Mouse (Mus musculus): ENCODE measurements around the gene Ywhaq. TPM values are rescaled to one million over a fixed set of nuclear protein-coding genes. Genes with fewer than 3 reads are reported as not detected.

Gene Ywhaq
- 365 and 366 TPM in 2 replicates for polyA plus RNA-seq (2015; fragmentation: Nextera tagmentation; extraction: Ambion mirVana)

- H3K9me3 ChIP-seq (replicated peaks) = no peaks in the 10 kb centered on the region
- H3K27me3 ChIP-seq = no peaks in the 10 kb centered on the region
- H3K4me2 ChIP-seq = peak within 1 kb of the TSS; percentile 80
- H3K4me3 ChIP-seq = peak within 1 kb of the TSS; percentile 79
- peaks cover 19% of the 10 kb centered on the region for H3K36me3 ChIP-seq
- WGBS = under 1% methylated on average over 98 of the region's 103 CpGs
- H3K27ac ChIP-seq = peak within 1 kb of the TSS; percentile 100
- peak within 1 kb of the TSS; percentile 96 for H3K9ac ChIP-seq
- ATAC-seq (replicated peaks; ENCODE audit: insufficient number of reproducible peaks, insufficient read depth, low FRiP score, low read depth) = peak; percentile 99
- peaks cover 31% of the 10 kb centered on the region for H3K4me1 ChIP-seq (replicated peaks)
These were observed at the start of gene Ywhaq for GRCm38 (mm10) chr12:21417100-21418070. Gene Ywhaq, minus strand, starts transcription at chr12:21417637.

DNA sequence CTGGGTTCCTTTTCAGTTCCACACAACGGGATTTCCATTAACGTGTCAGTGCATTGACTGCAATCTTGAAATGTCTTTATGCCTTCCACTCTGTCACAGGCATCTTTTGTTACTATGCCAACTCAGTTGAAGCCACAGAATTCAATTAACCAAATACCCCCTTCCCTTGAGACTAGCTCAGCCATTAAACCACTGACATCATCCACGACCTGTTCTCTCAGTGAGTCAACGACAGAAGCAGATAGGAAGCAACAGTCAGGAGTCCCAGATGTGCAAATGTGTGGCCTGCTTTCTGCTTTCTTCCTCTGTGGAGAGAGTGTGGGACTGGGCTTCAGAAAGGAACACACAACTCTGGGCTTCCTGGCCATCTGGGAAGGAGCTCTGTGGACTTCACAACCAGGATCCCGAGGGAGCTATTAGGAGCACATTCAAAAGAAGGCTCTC, 46.0 kb upstream of the Ywhaq start:
- no peak; the same call in 1 of the 2 replicates for ATAC-seq (replicated peaks; ENCODE audit: insufficient number of reproducible peaks, insufficient read depth, low FRiP score, low read depth)
- H3K27ac ChIP-seq = no peak overlapping the region
- no peak overlapping the region for H3K9ac ChIP-seq
- H3K9me3 ChIP-seq (replicated peaks) = no peaks in the 10 kb centered on the region
- 47% methylated on average over 5 of the region's 5 CpGs for WGBS
- no peaks in the 10 kb centered on the region for H3K4me1 ChIP-seq (replicated peaks)
- no peak overlapping the region for H3K4me3 ChIP-seq
- no peaks in the 10 kb centered on the region for H3K27me3 ChIP-seq
- H3K36me3 ChIP-seq = no peaks in the 10 kb centered on the region
- H3K4me2 ChIP-seq = no peak overlapping the region

GRCm38 (mm10) chr12:21462658-21463057, 45.2 kb upstream of the Ywhaq start:
- Histone ChIP-seq H3K9me3 (replicated peaks) (no peaks in the 10 kb centered on the region), H3K4me2 (no peak overlapping the region), H3K4me1 (replicated peaks) (no peaks in the 10 kb centered on the region), H3K4me3 (no peak overlapping the region), H3K27ac (no peak overlapping the region), H3K36me3 (no peaks in the 10 kb centered on the region), H3K27me3 (no peaks in the 10 kb centered on the region), H3K9ac (no peak overlapping the region)
- no peak for ATAC-seq (replicated peaks; ENCODE audit: insufficient number of reproducible peaks, insufficient read depth, low FRiP score, low read depth)
- 75% methylated on average over 3 of the region's 3 CpGs for WGBS

GRCm38 (mm10) chr12:21459681-21460080, 42.2 kb upstream of the Ywhaq start:
- H3K4me2 ChIP-seq = no peak overlapping the region
- H3K4me3 ChIP-seq = no peak overlapping the region
- H3K9ac ChIP-seq = no peak overlapping the region
- WGBS = 77% methylated on average over 4 of the region's 4 CpGs
- no peaks in the 10 kb centered on the region for H3K36me3 ChIP-seq
- no peaks in the 10 kb centered on the region for H3K4me1 ChIP-seq (replicated peaks)
- no peak overlapping the region for H3K27ac ChIP-seq
- no peak for ATAC-seq (replicated peaks; ENCODE audit: insufficient number of reproducible peaks, insufficient read depth, low FRiP score, low read depth)
- no peaks in the 10 kb centered on the region for H3K9me3 ChIP-seq (replicated peaks)
- no peaks in the 10 kb centered on the region for H3K27me3 ChIP-seq

DNA sequence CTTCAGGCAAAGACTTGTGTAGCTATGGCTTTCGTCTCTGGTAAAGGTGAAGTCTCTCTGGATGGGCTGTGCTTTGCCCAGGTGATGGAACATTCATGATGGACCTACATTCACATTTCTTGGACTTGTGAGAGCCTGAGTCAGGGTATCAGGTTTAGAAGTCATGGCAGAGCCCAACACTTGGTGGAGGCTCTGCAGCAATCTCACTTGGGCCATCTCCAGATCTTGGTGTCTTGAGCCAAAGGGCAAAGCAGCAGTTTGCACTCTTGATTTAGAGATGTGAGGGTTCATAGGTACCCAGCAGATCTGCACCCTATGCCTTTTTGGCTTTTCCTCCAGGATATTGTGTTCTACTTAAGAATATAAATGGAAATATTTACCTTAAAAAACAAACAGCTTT, 38.6 kb upstream of the Ywhaq start:
- Histone ChIP-seq H3K27ac (no peak overlapping the region), H3K9me3 (replicated peaks) (no peaks in the 10 kb centered on the region), H3K27me3 (no peaks in the 10 kb centered on the region), H3K36me3 (no peaks in the 10 kb centered on the region), H3K4me3 (no peak overlapping the region), H3K4me1 (replicated peaks) (no peaks in the 10 kb centered on the region), H3K9ac (no peak overlapping the region), H3K4me2 (no peak overlapping the region)
- WGBS = 95% methylated on average over 1 of the region's 1 CpGs
- no peak for ATAC-seq (replicated peaks; ENCODE audit: insufficient number of reproducible peaks, insufficient read depth, low FRiP score, low read depth)

DNA sequence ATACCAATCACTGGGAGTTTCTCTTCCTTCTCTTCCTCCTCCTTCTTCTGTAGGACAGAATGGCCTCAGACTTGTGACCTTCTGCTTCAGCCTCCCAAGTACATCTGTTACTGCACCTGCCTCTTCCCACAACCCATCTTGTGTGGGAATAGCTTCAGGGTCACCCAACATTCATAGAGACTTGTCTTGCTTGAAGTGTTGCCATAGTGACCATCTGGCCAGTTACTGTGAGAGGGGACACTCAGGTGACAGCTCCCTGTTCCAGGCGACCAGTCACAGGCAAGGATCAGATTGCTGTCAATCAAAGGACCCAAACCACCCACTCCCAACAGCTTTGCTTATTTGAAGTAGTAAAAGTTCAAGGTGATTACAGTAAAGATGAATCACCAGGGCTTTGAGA, 34.3 kb upstream of the Ywhaq start:
- ATAC-seq (replicated peaks; ENCODE audit: insufficient number of reproducible peaks, insufficient read depth, low FRiP score, low read depth) = no peak
- 30% methylated on average over 1 of the region's 1 CpGs for WGBS
- Histone ChIP-seq H3K36me3 (no peaks in the 10 kb centered on the region), H3K9ac (no peak overlapping the region), H3K4me1 (replicated peaks) (0 out of 2 replicates have a peak, but pooled peaks cover 3% of the 10 kb centered on the region), H3K27ac (no peak overlapping the region), H3K4me3 (no peak overlapping the region), H3K27me3 (no peaks in the 10 kb centered on the region), H3K9me3 (replicated peaks) (no peaks in the 10 kb centered on the region), H3K4me2 (no peak overlapping the region)

DNA sequence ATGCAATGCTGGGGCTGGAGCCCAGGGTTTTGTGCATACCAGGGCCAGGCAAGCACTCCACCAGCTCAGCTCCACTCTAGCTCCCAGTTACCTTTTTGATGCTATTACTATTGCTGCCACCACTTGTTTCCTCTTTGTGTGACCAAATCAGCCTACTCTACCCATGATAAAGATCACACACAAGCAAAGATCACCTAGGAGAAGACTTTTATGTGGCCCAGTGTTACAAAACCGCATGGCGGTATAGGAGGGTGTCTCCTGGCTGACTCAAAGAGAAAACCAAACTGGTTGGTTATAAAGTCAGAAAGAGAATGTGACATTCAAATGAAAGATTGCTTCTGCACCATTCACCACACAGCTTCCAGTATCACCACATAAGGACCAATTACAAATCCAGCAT, 33.9 kb upstream of the Ywhaq start:
- no peak for ATAC-seq (replicated peaks; ENCODE audit: insufficient number of reproducible peaks, insufficient read depth, low FRiP score, low read depth)
- H3K27me3 ChIP-seq = no peaks in the 10 kb centered on the region
- H3K9ac ChIP-seq = no peak overlapping the region
- H3K4me1 ChIP-seq (replicated peaks) = 0 out of 2 replicates have a peak, but pooled peaks cover 3% of the 10 kb centered on the region
- H3K4me3 ChIP-seq = no peak overlapping the region
- H3K27ac ChIP-seq = no peak overlapping the region
- WGBS = 92% methylated on average over 2 of the region's 2 CpGs
- no peak overlapping the region for H3K4me2 ChIP-seq
- no peaks in the 10 kb centered on the region for H3K9me3 ChIP-seq (replicated peaks)
- H3K36me3 ChIP-seq = no peaks in the 10 kb centered on the region

DNA sequence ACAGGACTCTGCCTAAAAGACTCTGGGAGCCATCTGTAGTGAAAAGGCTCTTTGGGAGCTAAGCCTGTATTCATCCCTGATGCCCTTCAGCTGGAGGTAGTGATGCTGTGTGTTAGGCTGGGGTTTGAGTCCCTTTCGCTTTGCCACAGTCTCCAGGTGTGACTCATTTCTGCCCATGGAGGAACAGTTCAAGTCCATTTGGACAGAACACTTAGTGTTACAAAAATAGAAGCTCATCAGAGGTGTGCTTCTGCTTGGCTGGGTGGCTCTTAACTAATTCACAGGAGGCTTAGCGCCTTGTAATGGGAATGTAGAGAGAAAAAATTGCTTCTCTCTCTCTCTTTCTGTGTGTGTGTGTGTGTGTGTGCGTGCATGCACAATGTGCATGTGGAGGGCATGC, 26.3 kb upstream of the Ywhaq start:
- Histone ChIP-seq H3K4me1 (replicated peaks) (0 out of 2 replicates have a peak, but pooled peaks cover 3% of the 10 kb centered on the region), H3K4me2 (no peak overlapping the region), H3K9ac (no peak overlapping the region), H3K27me3 (no peaks in the 10 kb centered on the region), H3K4me3 (no peak overlapping the region), H3K36me3 (no peaks in the 10 kb centered on the region), H3K27ac (no peak overlapping the region), H3K9me3 (replicated peaks) (no peaks in the 10 kb centered on the region)
- ATAC-seq (replicated peaks; ENCODE audit: insufficient number of reproducible peaks, insufficient read depth, low FRiP score, low read depth) = no peak
- WGBS = 72% methylated on average over 3 of the region's 3 CpGs

GRCm38 (mm10) chr12:21441870-21442269, 24.4 kb upstream of the Ywhaq start:
- WGBS = 87% methylated on average over 1 of the region's 1 CpGs
- Histone ChIP-seq H3K27ac (no peak overlapping the region), H3K4me3 (no peak overlapping the region), H3K4me2 (no peak overlapping the region), H3K9ac (no peak overlapping the region), H3K4me1 (replicated peaks) (0 out of 2 replicates have a peak, but pooled peaks cover under 1% of the 10 kb centered on the region), H3K9me3 (replicated peaks) (no peaks in the 10 kb centered on the region), H3K27me3 (no peaks in the 10 kb centered on the region), H3K36me3 (no peaks in the 10 kb centered on the region)
- ATAC-seq (replicated peaks; ENCODE audit: insufficient number of reproducible peaks, insufficient read depth, low FRiP score, low read depth) = no peak

DNA sequence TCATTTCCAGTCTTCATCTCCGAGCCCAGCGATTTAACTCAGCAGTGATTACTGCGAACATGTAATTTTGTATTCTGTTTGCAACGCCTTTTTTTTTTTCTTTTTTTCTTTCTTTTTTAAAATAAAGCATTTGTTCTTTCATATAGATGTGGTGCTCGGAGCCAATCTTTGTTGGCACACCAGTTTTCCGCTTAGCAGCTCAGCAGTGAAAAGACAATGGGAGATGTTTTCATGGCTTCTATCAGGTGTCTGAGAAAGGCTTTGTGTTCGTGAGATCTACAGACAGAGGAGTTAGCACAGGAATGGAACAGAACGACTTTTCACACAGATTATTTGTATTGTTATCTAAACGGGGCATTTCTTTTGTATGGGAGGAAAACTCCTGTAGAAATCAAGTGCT, 22.0 kb upstream of the Ywhaq start:
- Histone ChIP-seq H3K9ac (no peak overlapping the region), H3K36me3 (no peaks in the 10 kb centered on the region), H3K4me3 (no peak overlapping the region), H3K27me3 (no peaks in the 10 kb centered on the region), H3K9me3 (replicated peaks) (no peaks in the 10 kb centered on the region), H3K4me1 (replicated peaks) (no peaks in the 10 kb centered on the region), H3K4me2 (no peak overlapping the region), H3K27ac (no peak overlapping the region)
- ATAC-seq (replicated peaks; ENCODE audit: insufficient number of reproducible peaks, insufficient read depth, low FRiP score, low read depth) = no peak
- 60% methylated on average over 9 of the region's 9 CpGs for WGBS

DNA sequence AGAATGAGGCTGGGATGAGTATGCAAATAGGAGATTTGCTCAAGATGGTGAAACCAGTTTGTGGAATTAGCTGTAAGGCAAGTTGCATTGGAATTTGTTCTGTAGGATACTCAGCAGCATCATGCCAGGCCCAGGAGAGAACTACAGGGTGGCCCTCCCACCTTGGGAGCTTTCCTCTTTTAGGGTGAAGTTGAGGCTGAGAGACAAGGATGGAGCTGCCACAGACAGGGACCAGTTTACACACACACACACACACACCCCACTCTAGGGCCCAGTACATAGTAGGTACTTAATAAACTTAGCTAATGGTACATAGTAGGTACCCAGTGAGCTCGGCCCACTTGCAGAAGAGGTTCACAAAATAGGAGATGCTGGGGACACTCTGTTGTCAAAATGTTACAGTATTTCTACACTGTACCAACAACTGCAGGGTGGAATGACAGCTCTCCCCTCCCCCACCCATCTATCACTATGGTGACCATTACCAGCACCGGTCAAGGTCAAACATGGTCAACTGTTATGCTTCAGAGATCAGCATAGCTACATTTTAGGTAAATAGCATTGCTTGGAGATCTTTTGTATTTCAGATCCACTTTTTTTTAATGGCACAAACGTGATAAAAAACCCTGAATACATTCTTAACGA, 21.4 kb upstream of the Ywhaq start:
- no peaks in the 10 kb centered on the region for H3K9me3 ChIP-seq (replicated peaks)
- no peak overlapping the region for H3K9ac ChIP-seq
- no peaks in the 10 kb centered on the region for H3K4me1 ChIP-seq (replicated peaks)
- no peak overlapping the region for H3K27ac ChIP-seq
- 68% methylated on average over 4 of the region's 4 CpGs for WGBS
- no peaks in the 10 kb centered on the region for H3K36me3 ChIP-seq
- no peak overlapping the region for H3K4me2 ChIP-seq
- no peaks in the 10 kb centered on the region for H3K27me3 ChIP-seq
- no peak for ATAC-seq (replicated peaks; ENCODE audit: insufficient number of reproducible peaks, insufficient read depth, low FRiP score, low read depth)
- no peak overlapping the region for H3K4me3 ChIP-seq

Measured in heart, embryonic 15.5 days (tissue).